Comparison of ENCODE assay signal across 8 mouse cellular contexts in the genomic region with DNA sequence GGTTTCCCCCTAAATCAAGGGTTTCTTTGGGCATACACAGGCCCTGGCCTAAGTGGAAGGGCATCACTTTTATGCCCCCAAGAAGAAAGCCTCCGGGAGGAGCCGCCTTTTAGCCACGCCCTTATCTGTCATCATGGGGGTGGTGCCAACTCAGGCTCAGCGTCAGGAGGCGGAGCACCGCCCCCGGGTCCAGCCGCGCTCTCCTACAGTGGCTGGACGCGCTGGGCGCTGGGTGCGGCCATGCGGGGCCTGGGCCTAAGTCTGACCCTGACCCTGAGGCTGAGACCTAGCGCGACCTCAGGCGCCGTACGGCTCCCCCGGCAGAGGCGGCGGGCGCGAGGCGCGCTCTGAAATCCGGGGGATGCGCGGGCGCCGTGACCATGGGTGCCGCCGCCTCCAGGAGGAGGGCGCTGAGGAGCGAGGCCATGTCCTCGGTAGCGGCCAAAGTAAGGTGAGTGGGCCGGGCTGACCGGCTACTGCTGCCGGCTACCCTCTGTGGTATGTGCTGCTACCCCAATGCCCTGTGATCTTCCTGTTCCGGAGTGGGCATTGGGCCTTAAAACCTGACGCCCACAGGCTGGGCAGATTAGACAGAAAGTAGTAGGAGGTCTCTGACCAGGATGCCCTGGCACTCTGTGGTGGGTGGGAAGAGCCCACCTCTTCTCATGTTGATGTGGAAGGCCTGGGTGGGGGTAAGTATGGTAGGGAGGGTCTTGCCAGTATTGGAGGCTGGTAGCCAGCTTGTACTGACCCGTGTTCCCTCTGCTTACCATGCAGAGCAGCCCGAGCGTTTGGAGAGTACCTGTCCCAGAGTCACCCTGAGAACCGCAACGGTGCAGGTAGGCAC. TPM values are rescaled to one million over a fixed set of nuclear protein-coding genes. Genes with fewer than 3 reads are reported as not detected.
A peak's percentile ranks its signal among the peaks of the same experiment; 100 is the strongest.
DNase-seq lines count a peak whose midpoint lies in the region; ATAC-seq and TF ChIP-seq lines count a peak whose summit lies in the region.

A gene (plus strand): TSS at position 135 of the 847 bp plus-strand sequence.

- peaks cover 5 to 18% of the 10 kb centered on the region in 2 experiments for H3K4me1 ChIP-seq in CH12.LX (ENCODE audit: control insufficient read depth in 1 of 2, insufficient read depth in 2 of 2)
- H3K4me1 ChIP-seq in forebrain, embryonic 13.5 days: peaks cover 19% of the 10 kb centered on the region
- peaks cover 15% of the 10 kb centered on the region for H3K4me1 ChIP-seq in liver, postnatal 0 days (ENCODE audit: insufficient read depth)
- peaks cover 16% of the 10 kb centered on the region for H3K4me1 ChIP-seq in neural tube, embryonic 14.5 days (ENCODE audit: control insufficient read depth, insufficient read depth, low read length)

- H3K9me3 ChIP-seq in CH12.LX (replicated peaks; ENCODE audit: low read length): no peaks in the 10 kb centered on the region
- no peaks in the 10 kb centered on the region for H3K9me3 ChIP-seq in forebrain, embryonic 13.5 days (replicated peaks)
- H3K9me3 ChIP-seq in liver, postnatal 0 days (ENCODE audit: low read length): no peaks in the 10 kb centered on the region
- H3K9me3 ChIP-seq in neural tube, embryonic 14.5 days (ENCODE audit: control insufficient read depth, low read length): no peaks in the 10 kb centered on the region

- TF ChIP-seq POLR2A in CH12.LX (IDR thresholded peaks at IDR 0.05; ENCODE audit: low read depth, low read length): peak; percentile 70

- peak within 1 kb of the TSS; percentile 82 for H3K4me2 ChIP-seq in CH12.LX (ENCODE audit: insufficient read depth, low read depth, poor library complexity, severe bottlenecking)
- peak within 1 kb of the TSS; percentile 91 for H3K4me2 ChIP-seq in forebrain, embryonic 13.5 days
- peak within 1 kb of the TSS; percentile 97 for H3K4me2 ChIP-seq in liver, postnatal 0 days (ENCODE audit: low read depth, low read length)
- peak within 1 kb of the TSS; percentile 90 for H3K4me2 ChIP-seq in neural tube, embryonic 14.5 days (ENCODE audit: low read depth, low read length)

- DNase-seq in CH12.LX (ENCODE audit: extremely low read depth): peak; percentile 75
- DNase-seq in c-Kit-positive CD71-positive TER-119-positive erythroid progenitor cells, embryonic 14.5 days (ENCODE audit: low spot score): peak; percentile 76
- peak; percentile 92 for DNase-seq in heart, postnatal 10 days
- DNase-seq in large intestine, adult 2 months (ENCODE audit: low read depth, low spot score): no peak
- DNase-seq in liver, postnatal 0 days: peak; percentile 90
- DNase-seq in testis, postnatal 10 days (ENCODE audit: low spot score): peak; percentile 93

- H3K36me3 ChIP-seq in CH12.LX (replicated peaks in 1 of 2; ENCODE audit: control insufficient read depth in 1 of 2, insufficient read depth in 1 of 2, low read length in 1 of 2): peaks cover 19 to 81% of the 10 kb centered on the region in 2 experiments
- H3K36me3 ChIP-seq in forebrain, embryonic 13.5 days (ENCODE audit: poor library complexity, severe bottlenecking): peaks cover 36% of the 10 kb centered on the region
- H3K36me3 ChIP-seq in liver, postnatal 0 days (replicated peaks; ENCODE audit: insufficient read depth, low read length): peaks cover 28% of the 10 kb centered on the region
- peaks cover 10% of the 10 kb centered on the region for H3K36me3 ChIP-seq in neural tube, embryonic 14.5 days (ENCODE audit: control insufficient read depth, insufficient read depth, low read length)

- H3K27ac ChIP-seq in CH12.LX (ENCODE audit: insufficient read depth, low read depth): no peak within 1 kb of the TSS
- H3K27ac ChIP-seq in forebrain, embryonic 13.5 days: peak within 1 kb of the TSS; percentile 48
- peak within 1 kb of the TSS; percentile 70 for H3K27ac ChIP-seq in liver, postnatal 0 days (ENCODE audit: low read depth)
- H3K27ac ChIP-seq in neural tube, embryonic 14.5 days (ENCODE audit: low read depth, low read length): peak within 1 kb of the TSS; percentile 50

- H3K9ac ChIP-seq in CH12.LX (ENCODE audit: insufficient read depth, low read depth): peak within 1 kb of the TSS; percentile 59
- H3K9ac ChIP-seq in forebrain, embryonic 13.5 days: peak within 1 kb of the TSS; percentile 84
- peak within 1 kb of the TSS; percentile 81 for H3K9ac ChIP-seq in liver, postnatal 0 days (replicated peaks)
- H3K9ac ChIP-seq in neural tube, embryonic 14.5 days (replicated peaks; ENCODE audit: low read depth, low read length): peak within 1 kb of the TSS; percentile 71

- intact Hi-C loops in heart, postnatal 10 days (cut with DNase I): no loop called here

- no peaks in the 10 kb centered on the region for H3K27me3 ChIP-seq in CH12.LX (replicated peaks)
- no peaks in the 10 kb centered on the region for H3K27me3 ChIP-seq in forebrain, embryonic 13.5 days
- no peaks in the 10 kb centered on the region for H3K27me3 ChIP-seq in liver, postnatal 0 days (ENCODE audit: insufficient read depth, low read length)
- no peaks in the 10 kb centered on the region for H3K27me3 ChIP-seq in neural tube, embryonic 14.5 days (ENCODE audit: control insufficient read depth, insufficient read depth, low read length)

- TF ChIP-seq EP300 in CH12.LX (IDR thresholded peaks at IDR 0.05; ENCODE audit: low read length): no peak
- no peak for TF ChIP-seq EP300 in liver, postnatal 0 days (IDR thresholded peaks at IDR 0.05; ENCODE audit: low read depth)

- dilution Hi-C loops in CH12.LX (cut with MboI; ENCODE audit: extremely low pct_ligation_motif_present, extremely low pct_unique_long_range_greater_than_20kb, low sequenced_read_pairs): no loop called here

- in situ Hi-C loops in CH12.LX (cut with MboI; ENCODE audit: low pct_ligation_motif_present, low pct_unique_long_range_greater_than_20kb, low sequenced_read_pairs): no loop called here

- no peak for TF ChIP-seq RAD21 in CH12.LX (IDR thresholded peaks at IDR 0.05; ENCODE audit: low read depth, low read length)

- 5% methylated on average over 44 of the region's 47 CpGs for WGBS in forebrain, embryonic 13.5 days
- 2% methylated on average over 47 of the region's 47 CpGs for WGBS in large intestine, adult 2 months
- WGBS in liver, postnatal 0 days (ENCODE audit: insufficient replicate concordance): 7% methylated on average over 36 of the region's 47 CpGs
- 6% methylated on average over 45 of the region's 47 CpGs for WGBS in neural tube, embryonic 14.5 days

- no peaks in the 10 kb centered on the region for H3K79me2 ChIP-seq in CH12.LX (replicated peaks; ENCODE audit: control insufficient read depth, extremely low read depth, insufficient read depth, poor library complexity, severe bottlenecking)

- ATAC-seq in forebrain, embryonic 13.5 days: peak; percentile 90
- peak; percentile 88 for ATAC-seq in liver, postnatal 0 days
- peak; percentile 91 for ATAC-seq in neural tube, embryonic 14.5 days (ENCODE audit: low read depth)

- TF ChIP-seq CTCF in CH12.LX (conservative IDR thresholded peaks at IDR 0.05 in 1 of 2, IDR thresholded peaks at IDR 0.05 in 1 of 2; ENCODE audit: low read depth in 2 of 2, low read length in 2 of 2): no peak
- TF ChIP-seq CTCF in liver, postnatal 0 days (IDR thresholded peaks at IDR 0.05; ENCODE audit: low read depth): peak; percentile 22; the same call in 1 of the 2 replicates

- H3K4me3 ChIP-seq in CH12.LX (replicated peaks in 1 of 3; ENCODE audit: low read depth in 2 of 3, low read length in 2 of 3, poor library complexity in 1 of 3): peak within 1 kb of the TSS; percentile 65 to 80 (median 68)
- H3K4me3 ChIP-seq in forebrain, embryonic 13.5 days: peak within 1 kb of the TSS; percentile 73
- H3K4me3 ChIP-seq in liver, postnatal 0 days (ENCODE audit: low read depth, low read length): peak within 1 kb of the TSS; percentile 82
- peak within 1 kb of the TSS; percentile 95 for H3K4me3 ChIP-seq in neural tube, embryonic 14.5 days (ENCODE audit: low read depth, low read length)

TF ChIP-seq in CH12.LX, 34 proteins besides CTCF, POLR2A, EP300 and RAD21 (continues in another document):
- TF ChIP-seq ZKSCAN1 (IDR thresholded peaks at IDR 0.05; ENCODE audit: borderline replicate concordance, low read depth, low read length): no peak
- TF ChIP-seq POLR2AphosphoS2 (IDR thresholded peaks at IDR 0.05; ENCODE audit: low read depth, low read length): no peak; the same call in 1 of the 2 replicates
- no peak for TF ChIP-seq RCOR1 (conservative IDR thresholded peaks at IDR 0.05; ENCODE audit: low read depth, low read length)
- TF ChIP-seq USF2 (conservative IDR thresholded peaks at IDR 0.05; ENCODE audit: low read depth, low read length): no peak
- peak; percentile 54; the same call in 1 of the 2 replicates for TF ChIP-seq MXI1 (IDR thresholded peaks at IDR 0.05; ENCODE audit: low read depth, low read length)
- TF ChIP-seq TBP (conservative IDR thresholded peaks at IDR 0.05; ENCODE audit: low read depth, low read length): no peak
- TF ChIP-seq MAX (IDR thresholded peaks at IDR 0.05; ENCODE audit: low read length): no peak
- TF ChIP-seq ZNF384 (IDR thresholded peaks at IDR 0.05; ENCODE audit: low read depth, low read length): no peak
- TF ChIP-seq ZC3H11A (IDR thresholded peaks at IDR 0.05; ENCODE audit: low read depth, low read length): no peak
- TF ChIP-seq MEF2A (IDR thresholded peaks at IDR 0.05; ENCODE audit: borderline replicate concordance, low read depth, low read length): no peak
- no peak for TF ChIP-seq CHD1 (IDR thresholded peaks at IDR 0.05; ENCODE audit: low read depth, low read length)
- TF ChIP-seq IRF4 (IDR thresholded peaks at IDR 0.05; ENCODE audit: low read depth, low read length): 0 out of 2 replicates have a peak, but pooled peaks have one; percentile 15
- TF ChIP-seq SMC3 (IDR thresholded peaks at IDR 0.05; ENCODE audit: low read depth, low read length): no peak
- no peak for TF ChIP-seq BHLHE40 (IDR thresholded peaks at IDR 0.05; ENCODE audit: low read depth, low read length)
- 0 out of 2 replicates have a peak, but pooled peaks have one; percentile 35 for TF ChIP-seq ZMIZ1 (IDR thresholded peaks at IDR 0.05; ENCODE audit: low read depth, low read length)
- TF ChIP-seq GABPA (IDR thresholded peaks at IDR 0.05; ENCODE audit: insufficient replicate concordance, low read depth, low read length): no peak
- peak; percentile 71 for TF ChIP-seq NELFE (IDR thresholded peaks at IDR 0.05; ENCODE audit: low read depth, low read length)
- no peak for TF ChIP-seq E2F4 (IDR thresholded peaks at IDR 0.05; ENCODE audit: insufficient replicate concordance, low read depth, low read length)

RNA-seq across cellular contexts. Expression of the gene that starts here (rescaled TPM):
- total RNA-seq in CH12.LX (2012; rRNA removed) (11.4 and 11.7 TPM in 2 replicates), CH12.LX (2014; rRNA removed) (11.6 and 18.5 TPM in 2 replicates)
- 12.0 and 12.9 TPM in 2 replicates for polyA plus RNA-seq in CH12.LX (2012; ENCODE audit: insufficient read length, low read depth)
- polyA plus RNA-seq in forebrain, embryonic 13.5 days (2015; fragmentation: Nextera tagmentation; extraction: Ambion mirVana): 125 and 129 TPM in 2 replicates
- 10 to 100 TPM; 37.5 to 39.1 TPM for total RNA-seq in heart, postnatal 10 days (2021)
- polyA plus RNA-seq in large intestine, adult 2 months (2012; rRNA removed): 48.7 and 62.3 TPM in 2 replicates
- polyA plus RNA-seq in liver, postnatal 0 days (2015; fragmentation: Nextera tagmentation; extraction: Ambion mirVana): 29.0 and 32.1 TPM in 2 replicates
- 137 and 143 TPM in 2 replicates for polyA plus RNA-seq in neural tube, embryonic 14.5 days (2014; fragmentation: Nextera tagmentation; extraction: Ambion mirVana)
